In the genomic region with DNA sequence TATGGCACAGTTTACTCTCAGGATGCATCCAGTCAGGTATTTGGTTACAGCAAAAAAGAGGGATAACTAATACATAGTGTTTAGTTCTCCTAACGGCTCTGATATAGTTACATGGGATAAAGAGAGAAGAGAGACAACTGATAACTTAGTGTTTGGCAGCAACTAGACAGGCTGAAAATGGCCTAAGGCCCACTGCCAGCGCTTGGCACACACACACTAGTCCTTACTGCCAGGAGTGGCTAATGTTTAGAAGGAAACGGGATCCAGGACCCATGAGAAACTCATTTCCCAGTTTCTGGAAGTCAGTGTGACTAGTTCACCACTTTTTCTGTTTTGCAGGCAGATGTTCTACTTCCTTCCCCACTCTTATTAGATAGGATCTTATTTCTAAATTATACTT, we compare ENCODE assay signal across 22 mouse cellular contexts.
DNase-seq lines count a peak whose midpoint lies in the region; ATAC-seq and TF ChIP-seq lines count a peak whose summit lies in the region.
"Had no signal": no experiment of that assay in that cellular context is flagged by ENCODE, and none has a peak within 500 bp of the region (broad histone marks: within the 10 kb centered on the region; RNA-seq: fewer than 3 reads in every experiment).

No protein-coding gene starts in this region.

- no peaks in the 10 kb centered on the region for H3K36me3 ChIP-seq in forebrain, postnatal 0 days (ENCODE audit: insufficient read depth)
- no peaks in the 10 kb centered on the region for H3K36me3 ChIP-seq in forebrain, embryonic 15.5 days
- no peaks in the 10 kb centered on the region for H3K36me3 ChIP-seq in heart, embryonic 11.5 days (ENCODE audit: control insufficient read depth, insufficient read depth, low read length)
- H3K36me3 ChIP-seq: limb, embryonic 13.5 days; liver, embryonic 13.5 days; midbrain, embryonic 12.5 days had no signal

- H3K9ac ChIP-seq in forebrain, postnatal 0 days, result no peak overlapping the region
- no peak overlapping the region for H3K9ac ChIP-seq in forebrain, embryonic 15.5 days (replicated peaks)
- H3K9ac ChIP-seq in heart, embryonic 11.5 days (ENCODE audit: low read depth, low read length), result no peak overlapping the region
- H3K9ac ChIP-seq: limb, embryonic 13.5 days; liver, embryonic 13.5 days; lung, embryonic 14.5 days; midbrain, embryonic 12.5 days had no signal

- intact Hi-C loops in heart, postnatal 36 days (cut with DNase I), result no loop called here
- intact Hi-C loops in left cerebral cortex, postnatal 4 days (cut with DNase I), result no loop called here

- H3K4me3 ChIP-seq in forebrain, postnatal 0 days (ENCODE audit: low read depth, low read length), result no peak overlapping the region
- no peak overlapping the region for H3K4me3 ChIP-seq in forebrain, embryonic 15.5 days
- H3K4me3 ChIP-seq in heart, embryonic 11.5 days (ENCODE audit: low read depth, low read length), result no peak overlapping the region
- H3K4me3 ChIP-seq: layer of hippocampus, adult 2 months; limb, embryonic 13.5 days; liver, embryonic 13.5 days; midbrain, embryonic 12.5 days had no signal

- WGBS in forebrain, postnatal 0 days, result 47% methylated on average over 3 of the region's 3 CpGs
- 63% methylated on average over 3 of the region's 3 CpGs for WGBS in forebrain, embryonic 15.5 days
- 73% methylated on average over 3 of the region's 3 CpGs for WGBS in heart, embryonic 11.5 days (ENCODE audit: insufficient replicate concordance)

- no peak overlapping the region for H3K27ac ChIP-seq in forebrain, postnatal 0 days (ENCODE audit: low read depth, low read length)
- H3K27ac ChIP-seq in forebrain, embryonic 15.5 days (replicated peaks), result no peak overlapping the region
- no peak overlapping the region for H3K27ac ChIP-seq in heart, embryonic 11.5 days (ENCODE audit: low read depth, low read length)
- H3K27ac ChIP-seq: layer of hippocampus, adult 2 months; limb, embryonic 13.5 days; liver, embryonic 13.5 days; midbrain, embryonic 12.5 days had no signal

- peak; percentile 47 for DNase-seq in forebrain, postnatal 0 days
- peak; percentile 5 to 9 for DNase-seq in heart, postnatal 36 days
- DNase-seq in left cerebral cortex, postnatal 4 days, result peak; percentile 26
- no peak for DNase-seq in left cerebral cortex, adult 11 months (ENCODE audit: low spot score)
- DNase-seq in brain, embryonic 14.5 days (ENCODE audit: low read depth), result peak; percentile 60
- DNase-seq in Muller cell, postnatal 12 days (ENCODE audit: inconsistent ontology term), result no peak
- DNase-seq: adrenal gland, postnatal 14 days; gastrocnemius, postnatal 14 days; kidney, postnatal 10 days; layer of hippocampus, postnatal 36 days; liver, embryonic 13.5 days; lung, embryonic 14.5 days; thymus, postnatal 14 days had no signal

- H3K27me3 ChIP-seq in forebrain, postnatal 0 days (ENCODE audit: insufficient read depth, low read length), result no peaks in the 10 kb centered on the region
- no peaks in the 10 kb centered on the region for H3K27me3 ChIP-seq in forebrain, embryonic 15.5 days
- no peaks in the 10 kb centered on the region for H3K27me3 ChIP-seq in heart, embryonic 11.5 days (ENCODE audit: control insufficient read depth, insufficient read depth, low read length)
- H3K27me3 ChIP-seq: limb, embryonic 13.5 days; liver, embryonic 13.5 days; midbrain, embryonic 12.5 days had no signal

- no peak for TF ChIP-seq POLR2A in brain, embryonic 14.5 days (IDR thresholded peaks at IDR 0.05; ENCODE audit: borderline replicate concordance, extremely low read depth, insufficient read depth, insufficient read length, poor library complexity, severe bottlenecking)

- no peaks in the 10 kb centered on the region for H3K9me3 ChIP-seq in forebrain, postnatal 0 days (ENCODE audit: low read length)
- no peaks in the 10 kb centered on the region for H3K9me3 ChIP-seq in forebrain, embryonic 15.5 days
- no peaks in the 10 kb centered on the region for H3K9me3 ChIP-seq in heart, embryonic 11.5 days (replicated peaks; ENCODE audit: control insufficient read depth, low read length)
- H3K9me3 ChIP-seq: limb, embryonic 13.5 days; liver, embryonic 13.5 days; midbrain, embryonic 12.5 days had no signal

- no peak for ATAC-seq in forebrain, postnatal 0 days
- ATAC-seq in forebrain, embryonic 15.5 days (replicated peaks), result no peak
- no peak for ATAC-seq in heart, embryonic 11.5 days (replicated peaks; ENCODE audit: insufficient number of reproducible peaks, low FRiP score, low TSS enrichment)
- ATAC-seq: activated CD4-positive, CD25-positive, alpha-beta regulatory T cell, adult 4 months; forebrain, embryonic 16.5 days; hindbrain, embryonic 16.5 days; intestine, embryonic 16.5 days had no signal

- H3K4me1 ChIP-seq in forebrain, postnatal 0 days (ENCODE audit: insufficient read depth), result no peaks in the 10 kb centered on the region
- no peaks in the 10 kb centered on the region for H3K4me1 ChIP-seq in forebrain, embryonic 15.5 days
- no peaks in the 10 kb centered on the region for H3K4me1 ChIP-seq in heart, embryonic 11.5 days (ENCODE audit: control insufficient read depth, insufficient read depth, low read length)
- H3K4me1 ChIP-seq: limb, embryonic 13.5 days; liver, embryonic 13.5 days; midbrain, embryonic 12.5 days had no signal

- TF ChIP-seq CTCF in forebrain, postnatal 0 days (IDR thresholded peaks at IDR 0.05; ENCODE audit: low read depth), result no peak
- TF ChIP-seq CTCF in brain, embryonic 14.5 days (IDR thresholded peaks at IDR 0.05; ENCODE audit: borderline replicate concordance, extremely low read depth, insufficient read depth, insufficient read length), result no peak

- no peak overlapping the region for H3K4me2 ChIP-seq in forebrain, postnatal 0 days (ENCODE audit: low read depth)
- no peak overlapping the region for H3K4me2 ChIP-seq in forebrain, embryonic 15.5 days (replicated peaks)
- no peak overlapping the region for H3K4me2 ChIP-seq in heart, embryonic 11.5 days
- H3K4me2 ChIP-seq: limb, embryonic 13.5 days; liver, embryonic 13.5 days; lung, embryonic 14.5 days; midbrain, embryonic 12.5 days had no signal

Comparison
In these comparisons a context has a peak if more than half of its experiments do, and no peak if none do; other contexts are left out.
1. DNase-seq: peak in forebrain, postnatal 0 days (single experiment), heart, postnatal 36 days (2 of 2), left cerebral cortex, postnatal 4 days (single experiment) and brain, embryonic 14.5 days (single experiment); none in left cerebral cortex, adult 11 months (single experiment) and Muller cell, postnatal 12 days (single experiment).